Mouse (Mus musculus) stomach, embryonic 16.5 days (tissue): ENCODE data around the gene Ctnnd2. TPM values are rescaled to one million over a fixed set of nuclear protein-coding genes. Genes with fewer than 3 reads are reported as not detected.

Experiments
- ATAC-seq: fragments of 200-750 bp; cut with Nextera tagmentation; 2 replicates; pipeline ENCODE4 v1.8.0; 2017; ENCODE audit warnings: moderate number of reproducible peaks, moderate TSS enrichment; ENCODE audit not compliant: insufficient read depth, low FRiP score
- H3K27ac ChIP-seq: fragments of 300-500 bp; sonication (generic); 2 replicates; pipeline ENCODE4 v1.5.1; 2014; ENCODE audit warnings: low read length
- H3K27me3 ChIP-seq: fragments of 300-500 bp; sonication (generic); 2 replicates; pipeline ENCODE4 v1.6.1; 2014; ENCODE audit warnings: low read length, control low read depth, mixed read lengths; ENCODE audit not compliant: control insufficient read depth, insufficient read depth
- H3K36me3 ChIP-seq: fragments of 300-500 bp; sonication (generic); 2 replicates; pipeline ENCODE4 v1.6.1; 2014; ENCODE audit warnings: low read length; ENCODE audit not compliant: control insufficient read depth, insufficient read depth
- H3K4me1 ChIP-seq: fragments of 300-500 bp; sonication (generic); 2 replicates; pipeline ENCODE4 v1.6.1; 2014; ENCODE audit warnings: low read length, control low read depth, mixed read lengths; ENCODE audit not compliant: control insufficient read depth, insufficient read depth
- H3K4me2 ChIP-seq: fragments of 300-500 bp; sonication (generic); 2 replicates; pipeline ENCODE4 v1.6.1; 2014; ENCODE audit warnings: low read depth, low read length, mixed read lengths
- H3K4me3 ChIP-seq: fragments of 300-500 bp; sonication (generic); replicated peaks from 2 replicates; pipeline ENCODE4 v1.5.1; 2014; ENCODE audit warnings: mild to moderate bottlenecking, low read length
- H3K9ac ChIP-seq: fragments of 300-500 bp; sonication (generic); 2 replicates; pipeline ENCODE4 v1.6.1; 2014; ENCODE audit warnings: low read length
- H3K9me3 ChIP-seq: fragments of 300-500 bp; sonication (generic); replicated peaks from 2 replicates; pipeline ENCODE4 v1.6.1; 2016; ENCODE audit warnings: low read length, control low read depth; ENCODE audit not compliant: control insufficient read depth
- WGBS: fragments of 180-500 bp; shearing (Covaris S2); extraction: QIAGEN DNeasy Blood & Tissue Kit; methylation state at CpG from one replicate; pipeline ENCODE4 v1.1.7; 2014; 5-methylcytosine and 5-hydroxymethylcytosine counted together
- polyA plus RNA-seq: library from polyadenylated mRNA; unstranded; fragments of >200 nt; fragmentation: Nextera tagmentation; extraction: Ambion mirVana; gene quantifications from 2 replicates; pipeline ENCODE4 v1.2.1, GENCODE M21; 2015

Gene Ctnnd2
- polyA plus RNA-seq, 1 experiment from 2014 or later: 2.6 TPM

DNA sequence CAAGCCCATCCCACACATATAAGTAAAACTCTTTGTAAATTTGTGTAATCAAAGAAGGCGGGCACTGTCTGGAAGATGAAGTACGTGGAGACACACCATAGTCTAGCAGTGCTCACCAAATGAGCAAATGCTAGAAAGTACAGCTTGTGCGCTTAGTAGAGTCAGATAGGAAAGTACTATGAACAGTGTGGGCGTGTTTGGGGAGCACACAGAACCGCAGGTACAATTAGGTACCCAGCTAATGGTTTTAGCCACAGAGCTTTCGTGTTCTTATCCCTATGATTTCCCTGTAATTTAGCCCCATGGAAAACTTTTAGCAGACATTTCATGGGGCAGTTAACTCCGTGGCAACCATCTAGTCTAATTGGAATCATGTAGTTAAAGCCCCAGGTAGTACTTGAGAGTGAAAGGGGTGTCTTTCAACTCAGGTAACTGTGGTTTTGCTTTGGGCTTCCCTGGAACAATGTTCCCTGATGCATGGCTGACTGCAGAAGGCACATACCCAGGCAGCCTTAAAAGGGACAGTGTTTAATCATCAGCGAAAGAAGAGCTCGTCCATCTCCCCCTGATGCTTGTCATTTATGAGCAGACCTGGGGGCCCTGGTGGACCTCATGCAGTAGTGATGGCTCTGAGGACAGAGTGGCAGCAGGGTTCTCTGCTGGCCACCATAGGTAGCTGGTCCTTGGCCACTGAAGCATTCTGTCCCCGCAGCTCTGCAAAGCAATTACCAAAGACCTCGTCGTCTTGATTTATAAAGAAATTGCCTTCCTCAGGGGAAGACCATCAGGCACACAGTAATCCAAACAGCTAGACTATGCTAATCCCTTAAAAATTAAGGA is 697.5 kb downstream of the Ctnnd2 start:
- no peaks in the 10 kb centered on the region for H3K27me3 ChIP-seq
- no peak overlapping the region for H3K9ac ChIP-seq
- no peaks in the 10 kb centered on the region for H3K4me1 ChIP-seq
- H3K36me3 ChIP-seq: no peaks in the 10 kb centered on the region
- 80% methylated on average over 12 of the region's 12 CpGs for WGBS
- no peak overlapping the region for H3K27ac ChIP-seq
- H3K9me3 ChIP-seq: no peaks in the 10 kb centered on the region
- no peak for ATAC-seq
- no peak overlapping the region for H3K4me2 ChIP-seq
- H3K4me3 ChIP-seq: no peak overlapping the region

DNA sequence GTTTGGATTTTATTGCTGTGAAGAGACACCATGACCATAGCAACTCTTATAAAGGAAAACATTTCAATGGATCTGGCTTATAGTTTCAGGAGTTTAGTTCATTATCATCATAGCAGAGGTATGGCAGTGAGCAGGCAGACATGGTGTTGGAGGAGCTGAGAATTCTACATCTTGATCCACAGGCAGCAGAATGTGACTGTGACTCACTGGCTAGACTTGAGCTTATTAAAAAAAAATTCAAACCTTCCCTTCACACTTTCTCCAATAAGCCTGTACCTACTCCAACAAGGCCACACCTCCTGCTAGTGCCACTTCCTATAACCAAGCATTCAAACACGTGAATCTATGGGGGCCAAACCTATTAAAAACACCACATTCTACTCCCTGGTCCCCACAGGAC is 703.1 kb downstream of the Ctnnd2 start:
- Histone ChIP-seq H3K9ac (no peak overlapping the region), H3K4me2 (no peak overlapping the region), H3K27ac (no peak overlapping the region), H3K4me3 (no peak overlapping the region), H3K27me3 (no peaks in the 10 kb centered on the region), H3K9me3 (no peaks in the 10 kb centered on the region), H3K36me3 (no peaks in the 10 kb centered on the region), H3K4me1 (no peaks in the 10 kb centered on the region)
- no peak for ATAC-seq
- 57% methylated on average over 1 of the region's 1 CpGs for WGBS

DNA sequence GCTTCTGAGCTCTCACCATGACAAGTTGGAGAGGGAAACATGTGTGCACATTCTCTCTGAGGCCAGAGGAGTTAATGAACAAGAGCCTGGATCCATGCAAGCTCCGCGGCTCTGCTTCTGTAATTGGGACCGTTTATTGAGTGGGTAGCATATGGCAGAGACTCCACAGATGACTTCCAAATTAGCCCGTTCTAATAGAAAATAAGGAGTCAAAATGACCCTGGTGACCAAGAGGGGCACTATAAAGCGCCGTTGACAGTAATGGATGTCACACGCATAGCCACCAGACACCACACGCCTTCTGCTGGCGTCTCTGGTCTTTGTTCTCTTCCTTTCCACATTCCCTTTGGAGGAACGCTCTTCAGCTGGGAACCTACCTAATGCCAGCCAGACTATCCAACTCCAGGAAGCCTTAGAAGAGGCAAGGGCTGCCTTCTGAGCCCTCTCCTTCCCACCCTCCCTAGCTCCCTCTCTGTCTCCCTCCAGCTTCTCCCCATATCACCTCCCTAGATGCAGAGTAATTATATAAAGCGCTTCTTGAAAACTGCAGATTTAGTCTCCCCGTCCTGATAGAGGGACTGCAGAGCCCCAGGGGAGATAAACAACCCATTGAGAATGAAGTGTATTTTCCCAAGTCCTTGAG is 712.4 kb downstream of the Ctnnd2 start:
- WGBS: 73% methylated on average over 12 of the region's 12 CpGs
- Histone ChIP-seq H3K4me1 (peaks cover 3% of the 10 kb centered on the region; the same call in 1 of the 2 replicates), H3K9ac (no peak overlapping the region), H3K27ac (no peak overlapping the region), H3K36me3 (no peaks in the 10 kb centered on the region), H3K27me3 (no peaks in the 10 kb centered on the region), H3K4me2 (no peak overlapping the region), H3K4me3 (no peak overlapping the region), H3K9me3 (no peaks in the 10 kb centered on the region)
- ATAC-seq: no peak

DNA sequence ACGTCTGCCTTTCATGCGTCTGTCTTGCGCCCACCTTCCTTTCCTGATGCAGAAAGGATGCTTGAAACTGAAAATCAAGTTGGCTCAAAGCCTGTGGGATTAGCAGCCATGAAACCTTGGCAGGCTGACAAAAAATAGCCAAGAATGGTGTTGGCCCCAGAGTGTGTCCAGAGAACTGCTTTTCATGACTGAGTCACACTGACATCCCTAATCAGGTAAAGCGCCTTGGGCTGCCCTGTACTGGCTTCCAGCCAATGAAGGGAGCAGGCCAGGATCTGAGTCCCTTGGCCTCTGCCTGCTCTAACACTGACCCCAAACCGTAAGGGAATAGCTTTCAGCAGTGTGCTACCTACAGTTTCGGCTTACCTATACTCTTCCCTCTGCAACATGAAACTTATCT is 713.0 kb downstream of the Ctnnd2 start:
- H3K9me3 ChIP-seq: no peaks in the 10 kb centered on the region
- peaks cover 3% of the 10 kb centered on the region; the same call in 1 of the 2 replicates for H3K4me1 ChIP-seq
- ATAC-seq: peak; percentile 66; the same call in 1 of the 2 replicates
- no peak overlapping the region for H3K4me2 ChIP-seq
- H3K4me3 ChIP-seq: no peak overlapping the region
- no peak overlapping the region for H3K9ac ChIP-seq
- no peak overlapping the region for H3K27ac ChIP-seq
- H3K36me3 ChIP-seq: no peaks in the 10 kb centered on the region
- H3K27me3 ChIP-seq: no peaks in the 10 kb centered on the region
- WGBS: 43% methylated on average over 6 of the region's 6 CpGs

DNA sequence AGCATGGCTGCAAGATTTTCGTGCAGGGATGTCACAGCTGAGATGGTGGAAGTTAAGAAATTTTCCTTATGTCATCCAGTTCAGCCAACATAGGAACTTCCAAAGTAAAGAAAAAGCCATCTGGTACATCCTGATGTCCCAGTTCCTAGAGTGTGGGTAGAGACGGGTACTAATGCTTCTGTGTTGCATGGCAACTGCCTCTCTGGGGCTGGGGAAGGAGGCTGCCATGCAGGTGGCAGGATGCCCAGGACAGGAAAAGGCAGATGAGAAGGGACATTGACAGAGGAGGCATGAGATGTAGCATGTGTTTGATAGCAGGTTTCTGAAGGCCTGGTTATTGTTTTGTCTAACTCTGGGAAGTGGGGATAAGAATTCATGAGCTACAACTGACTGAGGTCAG is 715.2 kb downstream of the Ctnnd2 start:
- 82% methylated on average over 2 of the region's 2 CpGs for WGBS
- no peak overlapping the region for H3K4me2 ChIP-seq
- no peak overlapping the region for H3K27ac ChIP-seq
- H3K27me3 ChIP-seq: no peaks in the 10 kb centered on the region
- H3K9ac ChIP-seq: no peak overlapping the region
- no peak for ATAC-seq
- no peak overlapping the region for H3K4me3 ChIP-seq
- peaks cover 3% of the 10 kb centered on the region; the same call in 1 of the 2 replicates for H3K4me1 ChIP-seq
- no peaks in the 10 kb centered on the region for H3K36me3 ChIP-seq
- no peaks in the 10 kb centered on the region for H3K9me3 ChIP-seq

DNA sequence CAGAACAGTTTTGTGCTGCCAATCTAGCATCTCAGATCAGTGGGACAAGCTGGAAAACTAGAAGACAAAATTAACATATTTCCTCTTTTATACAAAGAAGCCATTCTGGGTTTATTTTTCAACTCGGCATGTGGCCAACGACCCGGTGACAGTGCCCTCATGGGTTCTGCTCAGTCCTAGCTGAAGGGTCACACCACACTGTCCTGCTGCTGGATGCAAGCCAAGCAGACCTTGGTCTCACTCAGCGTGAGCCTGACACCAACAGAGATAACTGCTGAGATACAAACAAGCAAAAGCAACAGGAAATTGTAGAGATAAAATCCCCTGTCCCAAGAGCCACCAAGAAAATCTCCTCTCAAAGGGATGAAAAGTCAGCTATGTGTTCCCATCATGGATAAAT is 719.6 kb downstream of the Ctnnd2 start:
- Histone ChIP-seq H3K36me3 (no peaks in the 10 kb centered on the region), H3K4me3 (no peak overlapping the region), H3K4me1 (no peaks in the 10 kb centered on the region), H3K9me3 (no peaks in the 10 kb centered on the region), H3K27me3 (no peaks in the 10 kb centered on the region), H3K27ac (no peak overlapping the region), H3K9ac (no peak overlapping the region), H3K4me2 (no peak overlapping the region)
- ATAC-seq: no peak
- WGBS: 45% methylated on average over 4 of the region's 4 CpGs

DNA sequence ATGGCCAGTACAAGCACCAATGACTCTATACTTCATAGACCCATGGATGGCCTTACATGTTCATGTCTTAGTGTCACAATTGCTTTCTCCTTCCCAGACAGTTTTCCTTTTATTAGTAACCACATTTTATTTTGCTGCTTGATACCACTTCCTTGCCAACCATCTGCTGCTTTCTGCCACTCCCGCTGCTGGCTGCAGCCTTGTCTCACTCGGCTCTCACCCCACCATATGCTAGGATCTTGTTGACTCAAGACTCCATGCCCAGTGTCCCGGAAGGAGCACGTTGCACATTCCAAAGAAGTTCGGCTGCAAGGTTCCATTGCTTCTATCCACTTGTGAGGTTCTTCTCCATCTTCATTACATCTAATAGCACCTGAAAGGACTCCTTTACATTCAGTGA is 722.7 kb downstream of the Ctnnd2 start:
- no peak overlapping the region for H3K4me2 ChIP-seq
- no peak overlapping the region for H3K9ac ChIP-seq
- H3K9me3 ChIP-seq: no peaks in the 10 kb centered on the region
- no peak for ATAC-seq
- no peak overlapping the region for H3K4me3 ChIP-seq
- no peak overlapping the region for H3K27ac ChIP-seq
- no peaks in the 10 kb centered on the region for H3K4me1 ChIP-seq
- H3K27me3 ChIP-seq: no peaks in the 10 kb centered on the region
- 80% methylated on average over 5 of the region's 5 CpGs for WGBS
- no peaks in the 10 kb centered on the region for H3K36me3 ChIP-seq

DNA sequence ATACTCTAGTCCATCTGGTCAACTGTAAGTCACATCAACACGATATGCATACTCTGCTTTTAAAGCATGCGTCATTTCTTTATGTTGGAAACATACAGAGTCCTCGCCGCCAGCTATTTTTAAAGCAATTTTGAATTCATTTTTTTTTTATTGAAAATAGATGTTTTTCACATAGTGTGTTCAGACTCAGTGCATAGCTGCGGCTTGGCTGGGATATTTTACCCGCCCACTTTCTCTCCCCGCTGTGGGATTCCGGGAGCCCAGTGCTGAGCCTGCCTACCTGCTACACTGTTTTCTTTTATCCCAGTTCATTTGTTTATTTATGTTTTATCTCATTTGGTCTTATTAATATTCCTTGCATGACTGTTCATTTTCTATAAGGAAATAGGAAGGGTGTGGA is 724.9 kb downstream of the Ctnnd2 start:
- Histone ChIP-seq H3K4me1 (no peaks in the 10 kb centered on the region), H3K36me3 (no peaks in the 10 kb centered on the region), H3K4me2 (no peak overlapping the region), H3K9me3 (no peaks in the 10 kb centered on the region), H3K4me3 (no peak overlapping the region), H3K9ac (no peak overlapping the region), H3K27me3 (no peaks in the 10 kb centered on the region), H3K27ac (no peak overlapping the region)
- no peak for ATAC-seq
- WGBS: 91% methylated on average over 8 of the region's 8 CpGs

DNA sequence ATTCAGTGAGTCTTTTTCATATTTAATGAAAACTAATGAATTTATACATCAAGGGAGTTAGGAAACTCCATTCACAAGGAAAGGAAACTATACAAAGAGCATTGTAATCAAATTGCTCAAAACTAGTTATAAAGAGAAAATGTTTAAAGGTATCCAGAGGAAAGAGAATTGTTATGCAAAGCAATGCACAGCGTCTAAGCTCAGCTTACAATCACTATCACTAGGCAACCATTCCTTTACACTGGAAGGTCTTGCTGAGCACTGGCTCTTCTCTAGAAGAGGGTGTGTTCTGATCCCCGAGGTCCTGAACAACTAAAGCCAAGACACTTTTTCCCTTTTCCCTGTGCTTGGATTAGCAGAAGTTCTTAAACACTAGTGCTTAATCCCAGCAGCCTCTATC is 735.6 kb downstream of the Ctnnd2 start:
- ATAC-seq: no peak
- whole genome bisulfite sequencing: 60% methylated on average over 2 of the region's 2 CpGs
- Histone ChIP-seq H3K9me3 (no peaks in the 10 kb centered on the region), H3K9ac (no peak overlapping the region), H3K4me3 (no peak overlapping the region), H3K4me1 (no peaks in the 10 kb centered on the region), H3K27ac (no peak overlapping the region), H3K27me3 (no peaks in the 10 kb centered on the region), H3K36me3 (no peaks in the 10 kb centered on the region), H3K4me2 (no peak overlapping the region)
